Comparison of ENCODE assay signal across 18 mouse cellular contexts in the genomic region with DNA sequence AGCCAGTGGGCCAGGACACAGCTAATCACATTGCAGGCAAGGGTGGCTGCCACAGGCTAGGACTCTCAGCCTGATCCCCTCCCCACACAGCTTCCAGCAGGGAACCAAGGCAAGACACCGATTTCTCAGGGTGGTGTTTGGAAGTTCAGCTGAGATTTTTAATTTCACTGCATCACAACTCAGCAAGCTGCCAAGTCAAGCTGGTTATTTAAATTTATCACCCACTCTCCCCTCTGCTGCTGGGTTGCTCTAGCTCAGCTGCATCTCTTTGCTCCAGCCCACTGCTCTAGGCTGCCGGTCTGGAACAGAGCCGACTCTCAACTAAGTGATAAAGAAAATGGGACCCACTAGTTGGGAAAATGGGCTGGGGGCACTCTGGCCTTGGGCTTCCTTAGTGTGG.
A peak's percentile ranks its signal among the peaks of the same experiment; 100 is the strongest.
DNase-seq lines count a peak whose midpoint lies in the region; ATAC-seq lines count a peak whose summit lies in the region.
"Had no signal": no experiment of that assay in that cellular context is flagged by ENCODE, and none has a peak within 500 bp of the region (broad histone marks: within the 10 kb centered on the region; RNA-seq: fewer than 3 reads in every experiment).

No protein-coding gene starts in this region.

- DNase-seq in frontal cortex, postnatal 25 days (ENCODE audit: low spot score in 2 of 2) = no peak
- DNase-seq in layer of hippocampus, adult 11-12 months (ENCODE audit: low spot score) = peak; percentile 48
- peak; percentile 23 to 32 for DNase-seq in left cerebral cortex, adult 18-20 months (ENCODE audit: low spot score in 2 of 2)
- peak; percentile 37 to 55 for DNase-seq in right cerebral cortex, postnatal 10 days (ENCODE audit: low spot score in 2 of 2)
- DNase-seq in B cell, adult 2 months = no peak
- DNase-seq in lung, postnatal 10 days = no peak
- DNase-seq: adrenal gland, adult 2 months; cerebellum, adult 18-20 months; gastrocnemius, postnatal 14 days; heart, postnatal 10 days; lung, adult 18-20 months; lung, postnatal 36 days; spleen, adult 18-20 months; thymus, adult 2 months had no signal

- peak; percentile 91 for ATAC-seq in frontal cortex, adult (ENCODE audit: low TSS enrichment)
- ATAC-seq in activated CD4-positive, CD25-positive, alpha-beta regulatory T cell, adult 4 months = no peak
- ATAC-seq: forebrain, embryonic 16.5 days; intestine, postnatal 0 days had no signal

Comparison
In these comparisons a context has a peak if more than half of its experiments do, and no peak if none do; other contexts are left out.
1. DNase-seq: peak in layer of hippocampus, adult 11-12 months (single experiment), left cerebral cortex, adult 18-20 months (2 of 2) and right cerebral cortex, postnatal 10 days (2 of 2); none in frontal cortex, postnatal 25 days (0 of 2), B cell, adult 2 months (0 of 2) and lung, postnatal 10 days (single experiment).